Mouse (Mus musculus) liver, postnatal 0 days (tissue): Measurements from ENCODE around the gene Gm4792. TPM values are rescaled to one million over a fixed set of nuclear protein-coding genes. Genes with fewer than 3 reads are reported as not detected.

Experiments
- ATAC-seq: fragments of 200-750 bp; cut with Nextera tagmentation; 2 replicates; pipeline ENCODE4 v1.8.0; 2017; ENCODE audit warnings: mild to moderate bottlenecking, moderate library complexity
- DNase-seq: peaks from one replicate; pipeline ENCODE4 v3.0.0-alpha.2; 2016
- H3K27ac ChIP-seq: fragments of 300-500 bp; sonication (generic); 2 replicates; pipeline ENCODE4 v1.5.1; 2014; ENCODE audit warnings: antibody characterized with exemption, moderate library complexity, mild to moderate bottlenecking, low read depth
- H3K27me3 ChIP-seq: fragments of 300-500 bp; sonication (generic); 2 replicates; pipeline ENCODE4 v1.6.1; 2014; ENCODE audit warnings: low read length, control low read depth, mixed read lengths; ENCODE audit not compliant: insufficient read depth
- H3K36me3 ChIP-seq: fragments of 300-500 bp; sonication (generic); replicated peaks from 2 replicates; pipeline ENCODE4 v1.6.1; 2014; ENCODE audit warnings: mild to moderate bottlenecking, control low read depth, low read length, moderate library complexity, mixed read lengths; ENCODE audit not compliant: insufficient read depth
- H3K4me1 ChIP-seq: fragments of 300-500 bp; sonication (generic); 2 replicates; pipeline ENCODE4 v1.6.1; 2014; ENCODE audit warnings: antibody characterized with exemption, mild to moderate bottlenecking, control low read depth; ENCODE audit not compliant: insufficient read depth
- H3K4me2 ChIP-seq: fragments of 300-500 bp; sonication (generic); 2 replicates; pipeline ENCODE4 v1.6.1; 2014; ENCODE audit warnings: low read depth, mild to moderate bottlenecking, low read length, moderate library complexity, mixed read lengths
- H3K4me3 ChIP-seq: fragments of 300-500 bp; sonication (generic); 2 replicates; pipeline ENCODE4 v1.5.1; 2014; ENCODE audit warnings: low read depth, low read length
- H3K9ac ChIP-seq: fragments of 300-500 bp; sonication (generic); replicated peaks from 2 replicates; pipeline ENCODE4 v1.6.1; 2014; ENCODE audit warnings: mild to moderate bottlenecking, moderate library complexity
- H3K9me3 ChIP-seq: fragments of 300-500 bp; sonication (generic); 2 replicates; pipeline ENCODE4 v1.6.1; 2016; ENCODE audit warnings: mild to moderate bottlenecking, control low read depth, low read length, mixed read lengths
- CTCF ChIP-seq: sonication (generic); IDR thresholded peaks from 2 replicates; pipeline ENCODE4 v1.5.1; 2016; ENCODE audit warnings: antibody characterized with exemption, low read depth
- EP300 ChIP-seq: IDR thresholded peaks from 2 replicates; pipeline ENCODE4 v1.6.1; 2016; ENCODE audit warnings: antibody characterized with exemption, low read depth, mild to moderate bottlenecking
- WGBS: fragments of 180-500 bp; shearing (Covaris S2); extraction: QIAGEN DNeasy Blood & Tissue Kit; methylation state at CpG from one replicate; pipeline ENCODE4 v1.1.7; 2014; ENCODE audit not compliant: insufficient replicate concordance; 5-methylcytosine and 5-hydroxymethylcytosine counted together
- polyA plus RNA-seq: library from polyadenylated mRNA; unstranded; fragments of >200 nt; fragmentation: Nextera tagmentation; extraction: Ambion mirVana; gene quantifications from 2 replicates; pipeline ENCODE4 v1.2.1, GENCODE M21; 2015

Gene Gm4792
- polyA plus RNA-seq, 1 experiment from 2014 or later = not detected

DNA sequence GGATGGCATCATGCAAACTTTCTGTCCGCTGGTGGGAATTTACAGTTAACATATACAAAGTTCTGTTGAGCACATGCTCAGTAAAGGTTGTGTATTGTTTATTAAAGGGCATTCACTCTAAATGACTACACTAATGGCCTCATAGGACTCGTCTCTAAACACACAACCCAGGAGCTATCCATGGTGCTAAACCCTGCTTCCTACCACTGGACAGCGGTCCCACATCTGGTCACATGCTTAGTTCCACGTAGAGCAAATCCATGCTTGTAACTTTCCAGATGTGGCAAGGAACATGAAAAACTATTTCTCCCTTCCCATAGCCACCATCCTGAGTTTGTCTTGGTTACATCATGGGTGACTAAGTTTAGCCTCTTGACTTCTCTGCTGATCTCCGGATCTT is 7.0 kb upstream of the Gm4792 start:
- Histone ChIP-seq H3K27ac (no peak overlapping the region), H3K36me3 (no peaks in the 10 kb centered on the region), H3K27me3 (peaks cover 6% of the 10 kb centered on the region; the same call in 1 of the 2 replicates), H3K4me3 (no peak overlapping the region), H3K4me2 (no peak overlapping the region), H3K9ac (no peak overlapping the region), H3K9me3 (no peaks in the 10 kb centered on the region), H3K4me1 (no peaks in the 10 kb centered on the region)
- ATAC-seq = no peak
- DNase-seq = no peak
- WGBS = 53% methylated on average over 5 of the region's 5 CpGs
- TF ChIP-seq CTCF (no peak), EP300 (no peak)

DNA sequence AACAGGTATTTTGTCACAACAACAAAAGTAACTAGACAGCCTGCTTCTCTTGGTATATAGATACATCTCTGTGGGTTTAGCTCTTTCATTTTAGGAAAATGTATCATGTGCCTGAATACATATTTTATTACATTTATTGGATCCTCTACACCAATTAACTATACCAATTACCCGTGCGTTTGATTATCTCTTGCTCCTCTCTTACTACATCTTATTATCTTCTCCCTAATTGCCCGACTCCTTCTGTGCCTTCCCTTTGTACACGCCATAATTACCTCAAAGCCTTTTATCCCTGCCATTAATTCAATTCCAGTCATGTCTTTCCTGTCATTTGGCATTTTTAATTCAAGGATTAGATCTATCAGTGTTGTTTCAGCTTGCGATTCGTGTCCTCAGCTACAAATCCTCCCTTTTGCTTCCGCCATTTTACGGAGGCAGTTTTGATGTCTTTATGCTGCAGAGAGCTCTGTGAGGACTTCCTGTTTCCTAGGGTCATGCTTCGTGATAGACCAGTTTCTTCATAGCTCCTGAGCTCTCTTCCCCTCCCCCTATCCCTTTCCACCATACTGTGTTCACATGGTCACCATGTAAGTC is 5.7 kb upstream of the Gm4792 start:
- Histone ChIP-seq H3K4me3 (no peak overlapping the region), H3K9ac (no peak overlapping the region), H3K27me3 (no peaks in the 10 kb centered on the region), H3K4me1 (no peaks in the 10 kb centered on the region), H3K27ac (no peak overlapping the region), H3K4me2 (no peak overlapping the region), H3K9me3 (no peaks in the 10 kb centered on the region), H3K36me3 (no peaks in the 10 kb centered on the region)
- ATAC-seq = no peak
- no peak for DNase-seq
- WGBS = 72% methylated on average over 9 of the region's 9 CpGs
- TF ChIP-seq CTCF (no peak), EP300 (no peak)

DNA sequence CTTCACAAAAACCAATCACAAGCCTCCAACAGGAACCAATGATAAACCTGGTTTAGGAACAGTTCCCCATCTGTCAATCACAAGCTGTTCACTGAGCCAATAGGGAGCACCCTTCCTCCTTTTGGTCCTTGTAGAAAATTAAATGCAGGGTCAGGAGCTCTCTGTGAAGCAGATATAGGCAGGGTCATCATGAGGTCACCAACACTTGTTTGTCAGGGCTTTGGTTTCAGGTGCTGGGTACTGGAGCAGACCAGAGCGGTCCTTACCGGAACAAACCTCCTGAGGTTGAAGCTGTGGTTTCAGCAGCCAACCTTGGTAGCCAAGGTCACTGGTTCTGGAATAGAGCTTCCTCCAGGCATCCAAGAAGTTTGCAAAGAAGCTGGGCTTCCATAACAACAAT is 798 bp upstream of the Gm4792 start:
- no peak overlapping the region for H3K9ac ChIP-seq

DNA sequence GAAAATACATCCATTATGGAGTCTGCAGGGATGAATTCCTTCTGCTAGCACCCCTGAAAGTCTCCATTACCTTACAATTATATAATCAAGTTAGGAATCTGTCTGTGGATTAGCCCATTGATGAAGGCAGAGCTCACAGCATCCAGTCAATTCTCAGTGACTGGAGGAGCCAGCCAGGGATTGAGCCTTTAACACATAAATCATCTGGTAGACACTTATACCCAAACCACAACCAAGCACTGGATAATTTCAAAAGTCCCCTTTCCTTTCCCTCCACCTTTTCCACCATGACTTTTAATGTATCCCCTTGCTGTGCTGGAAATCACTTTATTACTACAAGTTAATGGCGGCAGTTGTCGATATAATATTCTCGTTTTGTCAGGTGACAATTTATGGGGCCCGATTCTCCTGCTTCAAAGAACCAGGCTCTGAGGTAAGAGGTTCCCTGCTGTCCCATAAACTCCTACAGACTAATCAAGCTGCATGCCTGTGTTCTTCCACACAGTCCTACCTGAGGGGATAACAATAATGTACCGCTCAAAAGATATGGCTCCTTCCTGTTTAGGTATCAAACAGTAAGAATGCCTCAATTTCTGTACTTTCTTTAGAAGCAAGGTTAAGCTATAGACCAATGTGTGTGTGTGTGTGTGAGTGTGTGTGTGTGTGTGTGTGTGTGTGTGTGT is 2.4 kb downstream of the Gm4792 start:
- DNase-seq (no peak), ATAC-seq (no peak)
- no peaks in the 10 kb centered on the region for H3K9me3 ChIP-seq
- H3K4me1 ChIP-seq = no peaks in the 10 kb centered on the region
- no peak overlapping the region for H3K4me3 ChIP-seq
- H3K27ac ChIP-seq = no peak overlapping the region
- TF ChIP-seq CTCF (no peak), EP300 (no peak)
- H3K36me3 ChIP-seq = no peaks in the 10 kb centered on the region
- H3K27me3 ChIP-seq = no peaks in the 10 kb centered on the region
- WGBS = 83% methylated on average over 5 of the region's 5 CpGs
- no peak overlapping the region for H3K9ac ChIP-seq
- H3K4me2 ChIP-seq = no peak overlapping the region

More for the DNA sequence above, 798 bp upstream of the Gm4792 start:
- no peak overlapping the region for H3K27ac ChIP-seq
- no peaks in the 10 kb centered on the region for H3K36me3 ChIP-seq
- no peak for TF ChIP-seq CTCF
- no peak for TF ChIP-seq EP300
- 83% methylated on average over 2 of the region's 2 CpGs for WGBS
- H3K4me1 ChIP-seq = no peaks in the 10 kb centered on the region
- DNase-seq (no peak), ATAC-seq (no peak)
- H3K4me3 ChIP-seq = no peak overlapping the region
- no peaks in the 10 kb centered on the region for H3K9me3 ChIP-seq
- no peak overlapping the region for H3K4me2 ChIP-seq
- H3K27me3 ChIP-seq = no peaks in the 10 kb centered on the region

DNA sequence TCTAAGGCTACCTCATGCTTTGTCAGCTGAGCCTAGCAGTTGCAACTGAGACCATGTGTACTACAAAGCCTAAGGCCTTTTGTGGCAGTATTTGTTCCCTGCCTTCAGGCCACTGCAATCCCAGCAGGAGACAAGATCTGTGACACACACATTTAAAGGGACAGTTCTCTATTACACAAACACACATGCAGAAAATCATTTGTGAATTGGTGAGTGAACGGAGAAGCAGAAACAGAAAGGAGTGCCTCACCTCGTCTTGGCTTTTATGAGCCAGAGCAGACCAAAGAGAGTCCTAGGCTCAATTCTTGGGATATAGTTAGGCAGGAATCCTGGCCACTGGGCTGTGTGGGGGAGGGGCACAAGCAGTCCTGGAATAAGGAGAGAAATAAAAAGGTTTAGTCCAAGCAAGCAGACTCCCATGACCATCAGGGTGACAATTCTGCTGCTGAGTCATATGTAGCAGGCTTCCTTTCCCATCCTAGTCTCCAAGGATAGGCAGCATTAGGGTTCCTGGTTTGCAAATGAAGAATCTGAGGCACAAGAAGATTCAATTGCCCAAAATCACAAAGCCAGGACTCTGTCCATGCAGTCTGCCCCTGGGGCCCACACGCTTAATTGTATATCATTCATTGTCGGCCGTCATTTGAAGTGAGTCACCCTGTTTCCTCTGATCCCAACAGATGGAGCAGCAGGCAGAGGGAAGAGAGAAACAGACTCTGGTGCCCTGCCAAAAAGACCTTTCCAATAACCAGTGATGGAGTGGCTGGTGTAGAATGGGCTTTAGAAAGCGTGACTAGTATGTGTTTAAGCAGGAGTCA is 3.4 kb downstream of the Gm4792 start:
- no peak for ATAC-seq
- Histone ChIP-seq H3K9ac (no peak overlapping the region), H3K27me3 (no peaks in the 10 kb centered on the region), H3K9me3 (no peaks in the 10 kb centered on the region), H3K4me1 (no peaks in the 10 kb centered on the region), H3K27ac (no peak overlapping the region), H3K4me3 (no peak overlapping the region), H3K4me2 (no peak overlapping the region), H3K36me3 (no peaks in the 10 kb centered on the region)
- 60% methylated on average over 6 of the region's 6 CpGs for WGBS
- TF ChIP-seq CTCF (no peak), EP300 (no peak)
- DNase-seq = no peak

DNA sequence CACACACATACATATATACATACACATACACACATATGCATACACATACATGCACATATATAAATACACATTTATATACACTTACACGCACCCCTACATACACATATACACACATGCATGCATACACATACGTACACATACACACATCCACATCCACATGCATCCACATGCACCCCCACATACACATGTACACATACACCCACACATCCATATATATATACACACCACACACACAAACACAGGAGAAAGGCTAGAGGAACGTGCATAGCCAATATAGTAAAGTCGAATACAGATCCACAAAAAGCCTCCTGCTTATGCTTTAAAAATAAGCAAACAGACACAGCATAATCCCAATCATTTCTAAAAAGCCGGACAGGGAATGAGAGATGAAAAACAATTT is 4.1 kb downstream of the Gm4792 start:
- Histone ChIP-seq H3K27me3 (no peaks in the 10 kb centered on the region), H3K9me3 (no peaks in the 10 kb centered on the region), H3K4me1 (no peaks in the 10 kb centered on the region), H3K4me3 (no peak overlapping the region), H3K9ac (no peak overlapping the region), H3K4me2 (no peak overlapping the region), H3K27ac (no peak overlapping the region), H3K36me3 (no peaks in the 10 kb centered on the region)
- TF ChIP-seq CTCF (no peak), EP300 (no peak)
- 76% methylated on average over 5 of the region's 5 CpGs for WGBS
- ATAC-seq = no peak
- no peak for DNase-seq
